Mouse (Mus musculus): ENCODE data around the gene H2al1c. TPM values are rescaled to one million over a fixed set of nuclear protein-coding genes. Genes with fewer than 3 reads are reported as not detected.
"Not testable (repeated sequence)": the region's sequence is repeated elsewhere in the genome, so short reads cannot be mapped to it uniquely, and the experiment has no call there.

Gene H2al1c
- polyA plus RNA-seq (2015; fragmentation: Nextera tagmentation; extraction: Ambion mirVana): not detected in 2 replicates

GRCm38 (mm10) chrX:11305355-11305754, at the start of gene H2al1c:
Gene H2al1c, plus strand, starts transcription at chrX:11305655.
- H3K27ac ChIP-seq; H3K27me3 ChIP-seq; H3K9me3 ChIP-seq (replicated peaks); H3K4me1 ChIP-seq; ATAC-seq (replicated peaks; ENCODE audit: low FRiP score); H3K9ac ChIP-seq; H3K4me3 ChIP-seq (replicated peaks); H3K36me3 ChIP-seq; H3K4me2 ChIP-seq: not testable (repeated sequence)
- 86% methylated on average over 1 of the region's 6 CpGs for WGBS

GRCm38 (mm10) chrX:11264918-11265317, 40.5 kb upstream of the H2al1c start:
- no peak overlapping the region for H3K4me3 ChIP-seq (replicated peaks)
- WGBS: 67% methylated on average over 8 of the region's 8 CpGs
- 0 out of 2 replicates have a peak, but pooled peaks cover 10% of the 10 kb centered on the region for H3K4me1 ChIP-seq
- no peak for ATAC-seq (replicated peaks; ENCODE audit: low FRiP score)
- no peak overlapping the region for H3K9ac ChIP-seq
- H3K27me3 ChIP-seq: peaks cover 50% of the 10 kb centered on the region
- no peaks in the 10 kb centered on the region for H3K36me3 ChIP-seq
- H3K4me2 ChIP-seq: no peak overlapping the region
- no peak overlapping the region for H3K27ac ChIP-seq
- H3K9me3 ChIP-seq (replicated peaks): no peaks in the 10 kb centered on the region

DNA sequence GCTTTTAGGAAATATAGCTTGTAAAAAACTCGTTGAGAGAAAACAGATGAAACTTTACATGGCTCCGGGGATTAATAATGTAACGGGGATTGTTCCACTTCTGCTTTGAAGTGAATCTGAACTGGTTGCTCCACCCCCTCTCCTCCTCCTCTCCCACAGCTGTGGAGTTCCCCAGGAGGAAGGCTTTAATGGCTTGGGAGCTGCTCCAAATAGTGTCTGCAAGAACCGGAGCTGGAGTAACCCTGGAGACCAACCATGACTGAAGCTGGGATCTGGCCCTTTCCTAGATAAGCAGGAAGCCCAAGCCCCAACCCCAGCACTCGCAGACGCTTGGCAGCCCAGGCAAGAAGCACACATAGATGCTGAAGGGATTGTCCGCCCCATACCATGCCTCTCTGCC, 37.7 kb upstream of the H2al1c start:
- peak; percentile 56; the same call in 1 of the 2 replicates for ATAC-seq (replicated peaks; ENCODE audit: low FRiP score)

GRCm38 (mm10) chrX:11269074-11269473, 36.4 kb upstream of the H2al1c start:
- Histone ChIP-seq H3K4me2 (no peak overlapping the region), H3K9ac (no peak overlapping the region), H3K4me3 (replicated peaks) (no peak overlapping the region), H3K9me3 (replicated peaks) (no peaks in the 10 kb centered on the region), H3K4me1 (0 out of 2 replicates have a peak, but pooled peaks cover 10% of the 10 kb centered on the region), H3K27me3 (peaks cover 64% of the 10 kb centered on the region), H3K36me3 (no peaks in the 10 kb centered on the region), H3K27ac (no peak overlapping the region)
- 83% methylated on average over 3 of the region's 3 CpGs for WGBS
- no peak for ATAC-seq (replicated peaks; ENCODE audit: low FRiP score)

More for the DNA sequence above, 37.7 kb upstream of the H2al1c start:
- H3K4me2 ChIP-seq: no peak overlapping the region
- no peak overlapping the region for H3K9ac ChIP-seq
- WGBS: 54% methylated on average over 7 of the region's 7 CpGs
- H3K4me3 ChIP-seq (replicated peaks): no peak overlapping the region
- H3K27ac ChIP-seq: no peak overlapping the region
- 0 out of 2 replicates have a peak, but pooled peaks cover 10% of the 10 kb centered on the region for H3K4me1 ChIP-seq
- no peaks in the 10 kb centered on the region for H3K36me3 ChIP-seq
- H3K27me3 ChIP-seq: peaks cover 57% of the 10 kb centered on the region
- no peaks in the 10 kb centered on the region for H3K9me3 ChIP-seq (replicated peaks)

GRCm38 (mm10) chrX:11273190-11273589, 32.3 kb upstream of the H2al1c start:
- Histone ChIP-seq H3K27me3 (peaks cover 44% of the 10 kb centered on the region), H3K36me3 (no peaks in the 10 kb centered on the region), H3K4me2 (no peak overlapping the region), H3K9me3 (replicated peaks) (no peaks in the 10 kb centered on the region), H3K4me3 (replicated peaks) (no peak overlapping the region), H3K9ac (no peak overlapping the region), H3K4me1 (no peaks in the 10 kb centered on the region), H3K27ac (no peak overlapping the region)
- WGBS: 73% methylated on average over 3 of the region's 3 CpGs
- ATAC-seq (replicated peaks; ENCODE audit: low FRiP score): no peak

DNA sequence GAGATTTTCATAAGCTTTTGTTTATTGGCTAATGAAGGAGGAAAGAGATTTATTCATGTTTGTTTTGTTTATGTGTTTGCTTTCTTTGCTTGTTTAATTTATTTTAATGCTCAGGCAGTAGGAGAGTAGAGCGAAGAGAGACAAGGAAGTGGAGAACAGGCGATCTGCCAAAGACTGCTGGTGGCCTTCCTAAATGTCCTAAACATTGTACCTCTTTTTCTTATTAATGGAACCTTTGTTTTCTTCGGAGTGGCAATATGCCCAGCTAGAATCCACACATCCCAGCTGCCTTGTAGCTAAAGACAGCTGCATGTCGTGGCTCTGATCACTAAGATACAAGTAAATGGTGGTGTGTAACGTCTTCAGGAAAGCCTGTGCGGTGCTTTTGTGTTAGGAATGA, 28.4 kb upstream of the H2al1c start:
- WGBS: 73% methylated on average over 6 of the region's 6 CpGs
- no peaks in the 10 kb centered on the region for H3K36me3 ChIP-seq
- no peak for ATAC-seq (replicated peaks; ENCODE audit: low FRiP score)
- H3K27me3 ChIP-seq: peaks cover 30% of the 10 kb centered on the region; the same call in 1 of the 2 replicates
- no peak overlapping the region for H3K4me3 ChIP-seq (replicated peaks)
- H3K9ac ChIP-seq: no peak overlapping the region
- no peaks in the 10 kb centered on the region for H3K9me3 ChIP-seq (replicated peaks)
- H3K4me2 ChIP-seq: no peak overlapping the region
- no peaks in the 10 kb centered on the region for H3K4me1 ChIP-seq
- H3K27ac ChIP-seq: no peak overlapping the region

DNA sequence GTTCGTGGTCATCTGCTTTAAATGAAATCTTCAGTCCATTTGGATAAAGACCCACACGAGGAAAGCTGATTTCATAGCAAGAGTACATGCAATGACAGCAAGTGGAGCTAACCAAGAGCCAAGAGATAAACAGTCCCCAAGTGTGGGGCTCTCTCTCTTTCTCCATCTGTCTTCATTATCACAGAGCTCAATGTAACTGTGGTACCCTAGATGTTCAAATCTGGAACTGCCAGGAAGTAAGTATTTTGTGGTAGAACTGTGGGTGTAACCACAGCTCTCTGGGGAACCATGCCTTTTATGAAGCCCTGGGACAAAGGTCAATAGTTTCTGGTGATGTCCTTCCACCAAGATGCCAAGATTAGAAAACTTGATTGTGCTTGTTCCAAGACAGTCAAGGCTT, 24.7 kb upstream of the H2al1c start:
- H3K9me3 ChIP-seq (replicated peaks): no peaks in the 10 kb centered on the region
- 79% methylated on average over 2 of the region's 2 CpGs for WGBS

DNA sequence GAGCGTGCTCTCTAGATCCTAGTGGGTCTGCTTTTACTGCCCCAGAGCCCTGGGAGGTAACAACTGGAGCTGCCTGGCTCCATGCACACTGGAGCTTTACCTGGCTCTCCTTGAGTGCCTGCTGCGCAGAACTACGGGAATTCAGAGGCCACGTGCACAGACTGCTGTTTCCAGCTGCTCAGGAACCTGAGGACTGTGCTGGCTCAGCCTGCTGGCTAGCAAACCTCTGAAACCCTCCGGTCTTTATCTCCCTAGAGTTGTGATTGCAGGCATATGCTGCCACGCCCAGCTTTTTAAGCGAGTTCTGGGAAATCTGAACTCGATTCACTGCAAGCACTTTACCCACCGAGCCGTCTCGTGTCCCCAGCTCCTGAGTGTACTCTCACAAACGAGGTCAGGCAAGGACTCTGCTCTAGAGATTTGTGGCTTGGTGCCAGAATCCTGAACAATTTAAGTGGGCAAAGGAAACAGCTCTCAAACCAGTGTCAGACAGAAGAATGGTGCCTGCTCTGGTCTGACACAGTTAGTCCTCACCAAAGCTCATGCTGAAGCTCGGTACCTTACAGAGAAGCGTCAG, 17.1 kb upstream of the H2al1c start:
- ATAC-seq (replicated peaks; ENCODE audit: low FRiP score): no peak

More for the DNA sequence above, 24.7 kb upstream of the H2al1c start:
- Histone ChIP-seq H3K36me3 (no peaks in the 10 kb centered on the region), H3K9ac (no peak overlapping the region), H3K4me1 (no peaks in the 10 kb centered on the region), H3K27me3 (peaks cover 17% of the 10 kb centered on the region; the same call in 1 of the 2 replicates), H3K4me2 (no peak overlapping the region), H3K4me3 (replicated peaks) (no peak overlapping the region), H3K27ac (no peak overlapping the region)
- no peak for ATAC-seq (replicated peaks; ENCODE audit: low FRiP score)

GRCm38 (mm10) chrX:11289244-11289643, 16.2 kb upstream of the H2al1c start:
- Histone ChIP-seq H3K27me3 (peaks cover 41% of the 10 kb centered on the region), H3K4me3 (replicated peaks) (no peak overlapping the region), H3K9ac (no peak overlapping the region), H3K27ac (no peak overlapping the region), H3K4me2 (no peak overlapping the region), H3K9me3 (replicated peaks) (no peaks in the 10 kb centered on the region), H3K4me1 (no peaks in the 10 kb centered on the region), H3K36me3 (no peaks in the 10 kb centered on the region)
- ATAC-seq (replicated peaks; ENCODE audit: low FRiP score): no peak
- WGBS: 73% methylated on average over 4 of the region's 4 CpGs

More for the DNA sequence above, 17.1 kb upstream of the H2al1c start:
- H3K4me3 ChIP-seq (replicated peaks): no peak overlapping the region
- no peaks in the 10 kb centered on the region for H3K9me3 ChIP-seq (replicated peaks)
- peaks cover 37% of the 10 kb centered on the region for H3K27me3 ChIP-seq
- no peaks in the 10 kb centered on the region for H3K4me1 ChIP-seq
- no peak overlapping the region for H3K27ac ChIP-seq
- no peaks in the 10 kb centered on the region for H3K36me3 ChIP-seq
- no peak overlapping the region for H3K9ac ChIP-seq
- 70% methylated on average over 14 of the region's 14 CpGs for WGBS
- H3K4me2 ChIP-seq: no peak overlapping the region

DNA sequence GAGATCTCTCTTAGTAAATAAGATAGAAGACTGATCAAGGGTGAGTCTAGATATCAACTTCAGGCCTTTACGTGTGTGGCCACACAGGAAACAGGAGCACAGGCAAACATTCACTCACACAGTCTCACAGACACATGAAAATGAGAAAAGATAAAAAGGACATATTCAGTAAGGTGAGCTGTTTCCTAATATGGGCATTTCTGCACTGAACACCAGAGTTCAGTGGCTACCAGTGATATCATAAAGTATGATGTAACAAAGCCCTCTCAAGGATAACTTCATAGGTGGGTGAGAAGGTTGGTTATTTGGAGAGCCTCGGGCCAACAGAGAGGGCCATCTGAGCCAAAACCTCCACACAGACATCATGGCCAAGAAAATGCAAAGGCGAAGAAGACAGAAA, 6.5 kb upstream of the H2al1c start, which contains the start of gene H2al1a:
TSS of gene H2al1a (plus strand) at position 301 of the 400 bp plus-strand sequence.
- no CpG with 5 or more reads among the region's 3 CpGs for WGBS
- not testable (repeated sequence) for H3K9ac ChIP-seq; H3K27ac ChIP-seq; H3K4me3 ChIP-seq (replicated peaks); H3K4me1 ChIP-seq; H3K9me3 ChIP-seq (replicated peaks); ATAC-seq (replicated peaks; ENCODE audit: low FRiP score); H3K36me3 ChIP-seq; H3K4me2 ChIP-seq
- peaks cover 12% of the 10 kb centered on the region; the same call in 1 of the 2 replicates for H3K27me3 ChIP-seq

DNA sequence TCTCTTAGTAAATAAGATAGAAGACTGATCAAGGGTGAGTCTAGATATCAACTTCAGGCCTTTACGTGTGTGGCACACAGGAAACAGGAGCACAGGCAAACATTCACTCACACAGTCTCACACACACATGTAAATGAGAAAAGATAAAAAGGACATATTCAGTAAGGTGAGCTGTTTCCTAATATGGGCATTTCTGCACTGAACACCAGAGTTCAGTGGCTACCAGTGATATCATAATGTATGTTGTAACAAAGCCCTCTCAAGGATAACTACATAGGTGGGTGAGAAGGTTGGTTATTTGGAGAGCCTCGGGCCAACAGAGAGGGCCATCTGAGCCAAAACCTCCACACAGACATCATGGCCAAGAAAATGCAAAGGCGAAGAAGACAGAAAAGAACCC, 3.3 kb upstream of the H2al1c start, which contains the start of gene H2al1b:
TSS of gene H2al1b (plus strand) at position 301 of the 400 bp plus-strand sequence.
- H3K4me1 ChIP-seq: not testable (repeated sequence)
- 92% methylated on average over 1 of the region's 3 CpGs for WGBS

GRCm38 (mm10) chrX:11308524-11308923, 3.1 kb downstream of the H2al1c start, which contains the start of gene H2al1d:
Gene H2al1d, plus strand, starts transcription at chrX:11308824.
- H3K4me2 ChIP-seq; H3K9ac ChIP-seq; H3K4me3 ChIP-seq (replicated peaks); H3K36me3 ChIP-seq; H3K27me3 ChIP-seq; H3K4me1 ChIP-seq; ATAC-seq (replicated peaks; ENCODE audit: low FRiP score); H3K9me3 ChIP-seq (replicated peaks); H3K27ac ChIP-seq: not testable (repeated sequence)
- WGBS: no CpG with 5 or more reads among the region's 6 CpGs

More for the DNA sequence above, 3.3 kb upstream of the H2al1c start, which contains the start of gene H2al1b:
- not testable (repeated sequence) for H3K27ac ChIP-seq; H3K9me3 ChIP-seq (replicated peaks); H3K36me3 ChIP-seq; ATAC-seq (replicated peaks; ENCODE audit: low FRiP score); H3K4me3 ChIP-seq (replicated peaks); H3K4me2 ChIP-seq; H3K27me3 ChIP-seq; H3K9ac ChIP-seq

Data from kidney, embryonic 15.5 days (tissue).